Mouse (Mus musculus): Measurements from ENCODE around the gene Them7. TPM values are rescaled to one million over a fixed set of nuclear protein-coding genes. Genes with fewer than 3 reads are reported as not detected.

Them7 gene
- total and polyA plus RNA-seq, 3 experiments = not detected

GRCm38 (mm10) chr2:105408511-105408910, 184.4 kb downstream of the Them7 start:
- no peak overlapping the region for H3K4me3 ChIP-seq (ENCODE audit: low read depth, low read length)
- TF ChIP-seq TAL1 (conservative IDR thresholded peaks at IDR 0.05; ENCODE audit: low read depth, low read length) (no peak), POLR2AphosphoS5 (IDR thresholded peaks at IDR 0.05; ENCODE audit: insufficient replicate concordance, low read depth, low read length) (no peak), CTCF (IDR thresholded peaks at IDR 0.05; ENCODE audit: low read depth, low read length) (no peak), GATA1 (IDR thresholded peaks at IDR 0.05; ENCODE audit: borderline replicate concordance, low read length) (no peak), GATA2 (IDR thresholded peaks at IDR 0.05; ENCODE audit: borderline replicate concordance, low read depth, low read length) (no peak)
- DNase-seq (ENCODE audit: low spot score) (no peak), ATAC-seq (ENCODE audit: extremely low read depth, insufficient number of reproducible peaks, low FRiP score, poor library complexity, severe bottlenecking) (no peak)
- H3K36me3 ChIP-seq (replicated peaks) = no peaks in the 10 kb centered on the region
- no peaks in the 10 kb centered on the region for H3K27me3 ChIP-seq (ENCODE audit: insufficient read depth, low read length)
- H3K9me3 ChIP-seq (replicated peaks) = no peaks in the 10 kb centered on the region
- H3K4me1 ChIP-seq (ENCODE audit: insufficient read depth, low read depth, low read length) = peaks cover 42% of the 10 kb centered on the region

- TF ChIP-seq GATA2 (IDR thresholded peaks at IDR 0.05; ENCODE audit: borderline replicate concordance, low read depth, low read length) = no peak
- no peak for TF ChIP-seq CTCF (IDR thresholded peaks at IDR 0.05; ENCODE audit: low read depth, low read length)
- TF ChIP-seq TAL1 (conservative IDR thresholded peaks at IDR 0.05; ENCODE audit: low read depth, low read length) = no peak
- TF ChIP-seq POLR2AphosphoS5 (IDR thresholded peaks at IDR 0.05; ENCODE audit: insufficient replicate concordance, low read depth, low read length) = no peak
- no peak for TF ChIP-seq GATA1 (IDR thresholded peaks at IDR 0.05; ENCODE audit: borderline replicate concordance, low read length)
- H3K4me1 ChIP-seq (ENCODE audit: insufficient read depth, low read depth, low read length) = peaks cover 49% of the 10 kb centered on the region
- no peak overlapping the region for H3K4me3 ChIP-seq (ENCODE audit: low read depth, low read length)
- no peaks in the 10 kb centered on the region for H3K36me3 ChIP-seq (replicated peaks)
- H3K27me3 ChIP-seq (ENCODE audit: insufficient read depth, low read length) = no peaks in the 10 kb centered on the region
- no peak for DNase-seq (ENCODE audit: low spot score)
- ATAC-seq (ENCODE audit: extremely low read depth, insufficient number of reproducible peaks, low FRiP score, poor library complexity, severe bottlenecking) = no peak
- no peaks in the 10 kb centered on the region for H3K9me3 ChIP-seq (replicated peaks)
Measured at GRCm38 (mm10) chr2:105409253-105409652, 185.1 kb downstream of the Them7 start.

DNA sequence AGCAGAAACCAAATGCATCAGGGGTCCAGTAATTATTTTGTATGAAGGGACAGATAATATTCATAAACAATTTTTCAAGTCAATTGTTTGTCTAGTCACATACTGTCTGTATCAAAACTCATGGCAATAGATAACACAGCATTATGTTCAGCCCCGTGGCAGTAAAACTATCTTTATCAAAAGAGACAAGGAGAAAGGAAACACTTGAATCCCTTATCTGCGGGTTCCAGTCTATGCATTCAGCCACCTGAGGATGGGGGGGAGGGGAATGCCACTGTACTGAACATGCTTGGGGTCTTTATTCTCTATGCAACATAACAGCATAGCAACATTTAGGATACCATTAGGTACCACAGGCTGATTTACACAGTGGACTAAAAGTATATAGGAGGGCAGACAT, 190.2 kb downstream of the Them7 start:
- Histone ChIP-seq H3K4me1 (ENCODE audit: insufficient read depth, low read depth, low read length) (peaks cover 80% of the 10 kb centered on the region), H3K4me3 (ENCODE audit: low read depth, low read length) (no peak overlapping the region; the same call in 1 of the 2 replicates), H3K27me3 (ENCODE audit: insufficient read depth, low read length) (no peaks in the 10 kb centered on the region), H3K36me3 (replicated peaks) (no peaks in the 10 kb centered on the region), H3K9me3 (replicated peaks) (no peaks in the 10 kb centered on the region)
- peak; percentile 74 for TF ChIP-seq TAL1 (conservative IDR thresholded peaks at IDR 0.05; ENCODE audit: low read depth, low read length)
- TF ChIP-seq GATA1 (IDR thresholded peaks at IDR 0.05; ENCODE audit: borderline replicate concordance, low read length) = no peak
- peak; percentile 83 for ATAC-seq (ENCODE audit: extremely low read depth, insufficient number of reproducible peaks, low FRiP score, poor library complexity, severe bottlenecking)
- peak; percentile 38 for DNase-seq (ENCODE audit: low spot score)

GRCm38 (mm10) chr2:105416046-105416659, 192.0 kb downstream of the Them7 start:
- H3K36me3 ChIP-seq (replicated peaks) = no peaks in the 10 kb centered on the region
- peaks cover 3% of the 10 kb centered on the region; the same call in 1 of the 2 replicates for H3K9me3 ChIP-seq (replicated peaks)
- peaks cover 68% of the 10 kb centered on the region for H3K4me1 ChIP-seq (ENCODE audit: insufficient read depth, low read depth, low read length)
- TF ChIP-seq TAL1 (conservative IDR thresholded peaks at IDR 0.05; ENCODE audit: low read depth, low read length) (no peak), GATA1 (IDR thresholded peaks at IDR 0.05; ENCODE audit: borderline replicate concordance, low read length) (no peak), CTCF (IDR thresholded peaks at IDR 0.05; ENCODE audit: low read depth, low read length) (no peak), POLR2AphosphoS5 (IDR thresholded peaks at IDR 0.05; ENCODE audit: insufficient replicate concordance, low read depth, low read length) (no peak), GATA2 (IDR thresholded peaks at IDR 0.05; ENCODE audit: borderline replicate concordance, low read depth, low read length) (no peak)
- DNase-seq (ENCODE audit: low spot score) (no peak), ATAC-seq (ENCODE audit: extremely low read depth, insufficient number of reproducible peaks, low FRiP score, poor library complexity, severe bottlenecking) (no peak)
- H3K27me3 ChIP-seq (ENCODE audit: insufficient read depth, low read length) = no peaks in the 10 kb centered on the region
- no peak overlapping the region for H3K4me3 ChIP-seq (ENCODE audit: low read depth, low read length)

GRCm38 (mm10) chr2:105416660-105417348, 192.7 kb downstream of the Them7 start:
- TF ChIP-seq CTCF (IDR thresholded peaks at IDR 0.05; ENCODE audit: low read depth, low read length) (no peak), POLR2AphosphoS5 (IDR thresholded peaks at IDR 0.05; ENCODE audit: insufficient replicate concordance, low read depth, low read length) (no peak), GATA1 (IDR thresholded peaks at IDR 0.05; ENCODE audit: borderline replicate concordance, low read length) (no peak), GATA2 (IDR thresholded peaks at IDR 0.05; ENCODE audit: borderline replicate concordance, low read depth, low read length) (no peak), TAL1 (conservative IDR thresholded peaks at IDR 0.05; ENCODE audit: low read depth, low read length) (no peak)
- H3K4me1 ChIP-seq (ENCODE audit: insufficient read depth, low read depth, low read length) = peaks cover 63% of the 10 kb centered on the region
- no peak for ATAC-seq (ENCODE audit: extremely low read depth, insufficient number of reproducible peaks, low FRiP score, poor library complexity, severe bottlenecking)

DNA sequence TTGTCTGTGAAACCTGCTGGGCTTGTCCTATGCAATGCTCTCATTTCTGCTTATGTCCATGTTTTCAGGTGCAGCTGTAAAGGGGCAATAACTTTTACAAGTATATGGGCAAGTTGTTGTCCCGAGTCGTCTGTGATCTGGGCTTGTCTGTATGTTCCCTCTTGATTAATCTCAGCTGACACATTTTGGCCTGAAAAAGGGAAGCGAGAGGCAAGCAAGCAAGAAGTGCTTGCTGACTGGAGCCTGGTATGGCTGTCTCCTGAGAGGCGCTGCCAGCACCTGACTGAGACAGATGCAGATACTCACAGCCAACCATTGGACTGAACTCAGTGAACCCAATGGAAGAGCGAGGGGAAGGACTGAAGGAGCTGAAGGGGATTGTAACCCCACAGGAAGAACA, 193.5 kb downstream of the Them7 start:
- Histone ChIP-seq H3K36me3 (replicated peaks) (no peaks in the 10 kb centered on the region), H3K4me1 (ENCODE audit: insufficient read depth, low read depth, low read length) (peaks cover 55% of the 10 kb centered on the region), H3K27me3 (ENCODE audit: insufficient read depth, low read length) (no peaks in the 10 kb centered on the region; the same call in 1 of the 2 replicates), H3K4me3 (ENCODE audit: low read depth, low read length) (no peak overlapping the region), H3K9me3 (replicated peaks) (peaks cover 3% of the 10 kb centered on the region; the same call in 1 of the 2 replicates)
- no peak for TF ChIP-seq POLR2AphosphoS5 (IDR thresholded peaks at IDR 0.05; ENCODE audit: insufficient replicate concordance, low read depth, low read length)
- TF ChIP-seq CTCF (IDR thresholded peaks at IDR 0.05; ENCODE audit: low read depth, low read length) = no peak
- TF ChIP-seq GATA1 (IDR thresholded peaks at IDR 0.05; ENCODE audit: borderline replicate concordance, low read length) = no peak
- no peak for TF ChIP-seq TAL1 (conservative IDR thresholded peaks at IDR 0.05; ENCODE audit: low read depth, low read length)
- TF ChIP-seq GATA2 (IDR thresholded peaks at IDR 0.05; ENCODE audit: borderline replicate concordance, low read depth, low read length) = no peak
- DNase-seq (ENCODE audit: low spot score) (no peak), ATAC-seq (ENCODE audit: extremely low read depth, insufficient number of reproducible peaks, low FRiP score, poor library complexity, severe bottlenecking) (no peak)

More at GRCm38 (mm10) chr2:105416660-105417348, 192.7 kb downstream of the Them7 start:
- H3K36me3 ChIP-seq (replicated peaks) = no peaks in the 10 kb centered on the region
- H3K9me3 ChIP-seq (replicated peaks) = peaks cover 3% of the 10 kb centered on the region; the same call in 1 of the 2 replicates
- no peak for DNase-seq (ENCODE audit: low spot score)
- H3K27me3 ChIP-seq (ENCODE audit: insufficient read depth, low read length) = no peaks in the 10 kb centered on the region; the same call in 1 of the 2 replicates
- no peak overlapping the region for H3K4me3 ChIP-seq (ENCODE audit: low read depth, low read length)
